In genomic region chr11:117589006-117589405, GRCm38 (mm10) we compare ENCODE assay signal across 18 mouse cellular contexts.
DNase-seq lines count a peak whose midpoint lies in the region; ATAC-seq lines count a peak whose summit lies in the region.
"Had no signal": no experiment of that assay in that cellular context is flagged by ENCODE, and none has a peak within 500 bp of the region (broad histone marks: within the 10 kb centered on the region; RNA-seq: fewer than 3 reads in every experiment).

No protein-coding gene starts in this region.

- no peak overlapping the region for H3K4me2 ChIP-seq in heart, embryonic 11.5 days
- H3K4me2 ChIP-seq in midbrain, embryonic 13.5 days (replicated peaks) = no peak overlapping the region
- H3K4me2 ChIP-seq in midbrain, embryonic 14.5 days (ENCODE audit: low read length) = no peak overlapping the region
- H3K4me2 ChIP-seq in embryonic facial prominence, embryonic 13.5 days = no peak overlapping the region
- no peak overlapping the region for H3K4me2 ChIP-seq in limb, embryonic 15.5 days
- H3K4me2 ChIP-seq: liver, embryonic 11.5 days; neural tube, embryonic 13.5 days had no signal

- peak overlapping the region; percentile 17; the same call in 1 of the 2 replicates for H3K27ac ChIP-seq in heart, embryonic 11.5 days (ENCODE audit: low read depth, low read length)
- H3K27ac ChIP-seq in midbrain, embryonic 13.5 days = peak overlapping the region; percentile 48; the same call in 1 of the 2 replicates
- no peak overlapping the region for H3K27ac ChIP-seq in midbrain, embryonic 14.5 days (replicated peaks; ENCODE audit: low read depth, low read length)
- H3K27ac ChIP-seq in embryonic facial prominence, embryonic 13.5 days = peak overlapping the region; percentile 87
- H3K27ac ChIP-seq in limb, embryonic 15.5 days = peak overlapping the region; percentile 52; the same call in 1 of the 2 replicates
- H3K27ac ChIP-seq: hindbrain, postnatal 0 days; neural tube, embryonic 13.5 days had no signal

- H3K27me3 ChIP-seq in heart, embryonic 11.5 days (ENCODE audit: control insufficient read depth, insufficient read depth, low read length) = no peaks in the 10 kb centered on the region
- no peaks in the 10 kb centered on the region for H3K27me3 ChIP-seq in midbrain, embryonic 13.5 days
- no peaks in the 10 kb centered on the region for H3K27me3 ChIP-seq in midbrain, embryonic 14.5 days (ENCODE audit: control insufficient read depth, insufficient read depth, low read length)
- no peaks in the 10 kb centered on the region for H3K27me3 ChIP-seq in embryonic facial prominence, embryonic 13.5 days
- no peaks in the 10 kb centered on the region for H3K27me3 ChIP-seq in limb, embryonic 15.5 days
- H3K27me3 ChIP-seq: neural tube, embryonic 13.5 days had no signal

- H3K9ac ChIP-seq in heart, embryonic 11.5 days (ENCODE audit: low read depth, low read length) = no peak overlapping the region
- H3K9ac ChIP-seq in midbrain, embryonic 13.5 days (replicated peaks) = no peak overlapping the region
- no peak overlapping the region for H3K9ac ChIP-seq in midbrain, embryonic 14.5 days (replicated peaks; ENCODE audit: low read length)
- H3K9ac ChIP-seq in embryonic facial prominence, embryonic 13.5 days = no peak overlapping the region
- no peak overlapping the region for H3K9ac ChIP-seq in limb, embryonic 15.5 days
- H3K9ac ChIP-seq: heart, embryonic 15.5 days; neural tube, embryonic 13.5 days had no signal

- WGBS in heart, embryonic 11.5 days (ENCODE audit: insufficient replicate concordance) = 78% methylated on average over 8 of the region's 8 CpGs
- 78% methylated on average over 8 of the region's 8 CpGs for WGBS in midbrain, embryonic 13.5 days
- WGBS in midbrain, embryonic 14.5 days = 82% methylated on average over 8 of the region's 8 CpGs
- WGBS in embryonic facial prominence, embryonic 13.5 days = 78% methylated on average over 8 of the region's 8 CpGs
- WGBS in limb, embryonic 15.5 days = 83% methylated on average over 8 of the region's 8 CpGs

- H3K4me1 ChIP-seq in heart, embryonic 11.5 days (ENCODE audit: control insufficient read depth, insufficient read depth, low read length) = no peaks in the 10 kb centered on the region
- peaks cover 22% of the 10 kb centered on the region for H3K4me1 ChIP-seq in midbrain, embryonic 13.5 days (replicated peaks)
- peaks cover 16% of the 10 kb centered on the region for H3K4me1 ChIP-seq in midbrain, embryonic 14.5 days (ENCODE audit: control insufficient read depth, insufficient read depth, low read length)
- peaks cover 25% of the 10 kb centered on the region for H3K4me1 ChIP-seq in embryonic facial prominence, embryonic 13.5 days
- H3K4me1 ChIP-seq in limb, embryonic 15.5 days = peaks cover 8% of the 10 kb centered on the region

- ATAC-seq in heart, embryonic 11.5 days (replicated peaks; ENCODE audit: insufficient number of reproducible peaks, low FRiP score, low TSS enrichment) = no peak
- no peak for ATAC-seq in midbrain, embryonic 13.5 days
- ATAC-seq in midbrain, embryonic 14.5 days (ENCODE audit: low FRiP score, low TSS enrichment) = no peak
- ATAC-seq in embryonic facial prominence, embryonic 13.5 days (ENCODE audit: insufficient number of reproducible peaks, insufficient read depth, low FRiP score, low TSS enrichment, low read depth) = no peak
- no peak for ATAC-seq in limb, embryonic 15.5 days (ENCODE audit: insufficient number of reproducible peaks, low FRiP score, low TSS enrichment, low read depth)
- ATAC-seq: forebrain, embryonic 14.5 days; hindbrain, postnatal 0 days; lung, postnatal 0 days had no signal

- no peaks in the 10 kb centered on the region for H3K9me3 ChIP-seq in heart, embryonic 11.5 days (replicated peaks; ENCODE audit: control insufficient read depth, low read length)
- no peaks in the 10 kb centered on the region for H3K9me3 ChIP-seq in midbrain, embryonic 13.5 days
- no peaks in the 10 kb centered on the region for H3K9me3 ChIP-seq in midbrain, embryonic 14.5 days (ENCODE audit: control insufficient read depth, low read length)
- 0 out of 2 replicates have a peak, but pooled peaks cover 5% of the 10 kb centered on the region for H3K9me3 ChIP-seq in embryonic facial prominence, embryonic 13.5 days
- H3K9me3 ChIP-seq in limb, embryonic 15.5 days = 0 out of 2 replicates have a peak, but pooled peaks cover 5% of the 10 kb centered on the region
- H3K9me3 ChIP-seq: heart, embryonic 15.5 days; neural tube, embryonic 13.5 days had no signal

- no peak overlapping the region for H3K4me3 ChIP-seq in heart, embryonic 11.5 days (ENCODE audit: low read depth, low read length)
- no peak overlapping the region for H3K4me3 ChIP-seq in midbrain, embryonic 13.5 days (replicated peaks)
- H3K4me3 ChIP-seq in midbrain, embryonic 14.5 days (replicated peaks; ENCODE audit: low read depth, low read length) = no peak overlapping the region
- H3K4me3 ChIP-seq in embryonic facial prominence, embryonic 13.5 days = no peak overlapping the region
- no peak overlapping the region for H3K4me3 ChIP-seq in limb, embryonic 15.5 days
- H3K4me3 ChIP-seq: heart, embryonic 15.5 days; neural tube, embryonic 13.5 days had no signal

- no peaks in the 10 kb centered on the region for H3K36me3 ChIP-seq in heart, embryonic 11.5 days (ENCODE audit: control insufficient read depth, insufficient read depth, low read length)
- H3K36me3 ChIP-seq in midbrain, embryonic 13.5 days = no peaks in the 10 kb centered on the region
- no peaks in the 10 kb centered on the region for H3K36me3 ChIP-seq in midbrain, embryonic 14.5 days (ENCODE audit: control insufficient read depth, insufficient read depth, low read length)
- H3K36me3 ChIP-seq in embryonic facial prominence, embryonic 13.5 days = no peaks in the 10 kb centered on the region
- H3K36me3 ChIP-seq in limb, embryonic 15.5 days = no peaks in the 10 kb centered on the region
- H3K36me3 ChIP-seq: heart, embryonic 15.5 days; neural tube, embryonic 13.5 days had no signal

- no peak for DNase-seq in heart, adult 9 months (ENCODE audit: low spot score in 2 of 2)
- no peak for DNase-seq in midbrain, embryonic 14.5 days
- no peak for DNase-seq in urinary bladder, adult 2 months (ENCODE audit: low spot score)
- no peak for DNase-seq in gastrocnemius, postnatal 10 days
- DNase-seq: adrenal gland, postnatal 36 days; cerebellum, postnatal 25 days; right cerebral cortex, postnatal 4 days; thymus, postnatal 14 days had no signal
